Mouse (Mus musculus): ENCODE measurements around the gene Tmem138.
"Not testable (repeated sequence)": the region's sequence is repeated elsewhere in the genome, so short reads cannot be mapped to it uniquely, and the experiment has no call there.

Tmem138 gene

DNA sequence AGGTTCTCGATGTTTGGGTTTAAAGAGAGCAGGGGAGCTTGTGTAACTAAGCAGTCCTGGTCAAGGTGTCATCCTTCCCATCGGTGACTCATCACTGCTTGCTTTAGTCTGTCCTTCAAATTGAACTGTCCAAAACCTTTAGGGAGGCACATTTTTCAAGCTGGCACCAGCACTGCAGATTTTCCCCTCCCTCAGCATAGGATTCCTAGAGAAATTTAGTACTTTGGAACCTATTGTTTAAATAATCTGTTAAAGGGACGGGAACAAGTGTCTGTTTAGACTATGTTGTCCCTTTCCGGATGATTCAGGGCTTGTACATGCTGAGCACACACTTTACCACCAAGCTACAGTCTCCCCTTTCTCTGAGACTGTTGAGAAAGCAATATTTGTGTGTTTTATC lies 11.9 kb downstream of the Tmem138 start:
- DNase-seq, result no peak

GRCm38 (mm10) chr19:10564278-10564677 lies 12.9 kb downstream of the Tmem138 start:
- DNase-seq, result no peak

- no peak for DNase-seq
Measured at GRCm38 (mm10) chr19:10562351-10562750, 14.8 kb downstream of the Tmem138 start.

DNA sequence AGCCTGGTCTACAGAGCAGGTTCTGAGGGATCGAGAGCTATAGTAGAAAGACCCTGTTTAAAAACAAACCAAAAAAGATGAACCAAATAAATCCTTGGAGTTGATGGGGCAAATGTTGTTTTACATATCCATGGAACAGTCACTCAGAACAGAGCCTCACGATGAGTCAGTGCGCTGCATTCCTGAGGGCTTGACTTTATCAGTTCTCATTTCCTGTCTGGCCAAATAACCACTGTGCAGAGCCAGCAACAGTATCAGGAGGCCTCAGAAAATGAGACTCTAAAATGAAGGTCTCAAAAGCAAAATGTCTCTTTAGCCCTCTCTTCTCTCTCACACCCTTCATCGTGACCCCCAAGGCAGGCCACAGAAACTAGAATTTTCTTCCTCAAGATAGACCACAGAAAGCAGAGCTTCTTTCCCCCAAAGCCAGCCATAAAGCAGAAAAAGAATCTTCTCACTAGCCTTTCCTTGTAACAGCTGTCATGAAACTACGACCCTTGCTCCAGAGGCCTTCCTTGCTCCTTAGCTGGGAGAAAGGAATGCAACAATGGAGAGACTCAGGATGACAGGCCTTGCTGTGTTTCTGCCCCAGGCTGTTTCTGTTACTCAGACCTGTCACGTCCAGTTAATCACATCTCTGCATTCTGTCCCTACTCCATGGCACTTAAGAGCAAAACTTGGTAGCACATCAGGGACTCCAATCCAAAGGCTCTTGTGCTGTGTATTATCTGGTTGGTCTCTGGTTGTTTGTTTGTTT lies 15.4 kb downstream of the Tmem138 start:
- peak; percentile 57 for DNase-seq

DNA sequence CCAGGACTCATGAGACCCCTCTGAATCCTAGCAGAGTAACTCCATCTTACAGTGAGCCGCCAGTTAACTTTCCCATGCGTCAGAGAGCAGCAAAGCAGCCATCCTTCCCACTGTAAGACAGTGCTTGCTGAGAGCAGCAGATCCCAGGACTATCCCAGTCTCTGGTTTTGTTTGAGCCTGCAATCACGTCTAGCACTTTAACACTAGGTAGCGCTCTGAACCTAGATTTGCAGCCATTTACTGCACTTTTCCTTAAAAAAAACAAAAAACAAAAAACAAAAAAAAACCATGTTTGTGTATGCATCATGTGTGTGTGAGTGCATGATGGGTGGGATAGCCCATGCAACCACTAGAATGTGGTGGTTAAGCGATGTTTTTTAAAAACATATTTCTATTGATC lies 17.1 kb downstream of the Tmem138 start:
- DNase-seq, result peak; percentile 42

GRCm38 (mm10) chr19:10557837-10558375 lies 19.3 kb downstream of the Tmem138 start:
- DNase-seq, result not testable (repeated sequence)

GRCm38 (mm10) chr19:10557430-10557829 lies 19.7 kb downstream of the Tmem138 start:
- DNase-seq, result no peak

DNA sequence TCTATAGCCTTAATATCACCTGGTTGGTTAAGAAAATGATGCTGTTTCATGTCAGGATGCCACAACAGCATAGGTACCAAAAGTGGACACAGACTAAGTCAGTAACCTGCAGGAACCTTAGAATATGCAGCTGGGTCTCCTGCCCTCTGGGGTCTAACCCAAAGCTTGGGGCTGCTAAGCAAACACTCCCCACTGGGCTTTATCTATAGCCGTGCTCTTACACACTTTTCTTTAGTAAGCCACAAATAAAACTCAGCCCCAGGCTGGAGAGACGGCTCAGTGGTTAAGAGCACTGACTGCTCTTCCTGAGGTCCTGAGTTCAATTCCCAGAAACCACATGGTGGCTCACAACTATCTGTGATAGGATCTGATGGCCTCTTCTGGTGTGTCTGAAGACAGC lies 20.2 kb downstream of the Tmem138 start:
- DNase-seq, result no peak

- DNase-seq, result peak; percentile 88
Measured at GRCm38 (mm10) chr19:10555624-10556510, 21.3 kb downstream of the Tmem138 start, which contains the start of gene Tmem216. Gene Tmem216, minus strand, starts transcription at chr19:10556238.

GRCm38 (mm10) chr19:10539454-10539853 lies 37.7 kb downstream of the Tmem138 start:
- no peak for DNase-seq

DNA sequence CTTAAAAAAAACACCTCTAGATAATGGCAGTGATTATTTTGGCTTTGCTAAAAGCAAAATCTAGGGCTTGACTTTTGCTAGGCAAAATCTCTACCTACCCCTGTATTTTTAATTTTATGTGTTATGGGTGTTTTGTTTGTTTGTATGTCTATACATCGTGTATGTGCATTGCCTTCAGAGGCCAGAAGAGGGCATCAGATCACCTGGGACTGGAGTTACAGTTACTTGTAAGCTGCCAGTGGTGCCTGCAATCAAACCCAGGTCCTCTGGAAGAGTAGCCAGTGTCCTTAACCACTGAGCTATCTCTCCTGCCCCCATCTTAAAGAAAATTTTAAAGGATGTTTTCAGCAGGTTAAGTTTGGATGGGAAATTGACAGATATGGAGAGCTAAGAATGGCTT lies 47.1 kb downstream of the Tmem138 start:
- DNase-seq, result no peak

GRCm38 (mm10) chr19:10525910-10526309 lies 51.3 kb downstream of the Tmem138 start, which contains the start of gene Sdhaf2:
Gene Sdhaf2, minus strand, starts transcription at chr19:10526142.
- DNase-seq, result peak; percentile 63

DNA sequence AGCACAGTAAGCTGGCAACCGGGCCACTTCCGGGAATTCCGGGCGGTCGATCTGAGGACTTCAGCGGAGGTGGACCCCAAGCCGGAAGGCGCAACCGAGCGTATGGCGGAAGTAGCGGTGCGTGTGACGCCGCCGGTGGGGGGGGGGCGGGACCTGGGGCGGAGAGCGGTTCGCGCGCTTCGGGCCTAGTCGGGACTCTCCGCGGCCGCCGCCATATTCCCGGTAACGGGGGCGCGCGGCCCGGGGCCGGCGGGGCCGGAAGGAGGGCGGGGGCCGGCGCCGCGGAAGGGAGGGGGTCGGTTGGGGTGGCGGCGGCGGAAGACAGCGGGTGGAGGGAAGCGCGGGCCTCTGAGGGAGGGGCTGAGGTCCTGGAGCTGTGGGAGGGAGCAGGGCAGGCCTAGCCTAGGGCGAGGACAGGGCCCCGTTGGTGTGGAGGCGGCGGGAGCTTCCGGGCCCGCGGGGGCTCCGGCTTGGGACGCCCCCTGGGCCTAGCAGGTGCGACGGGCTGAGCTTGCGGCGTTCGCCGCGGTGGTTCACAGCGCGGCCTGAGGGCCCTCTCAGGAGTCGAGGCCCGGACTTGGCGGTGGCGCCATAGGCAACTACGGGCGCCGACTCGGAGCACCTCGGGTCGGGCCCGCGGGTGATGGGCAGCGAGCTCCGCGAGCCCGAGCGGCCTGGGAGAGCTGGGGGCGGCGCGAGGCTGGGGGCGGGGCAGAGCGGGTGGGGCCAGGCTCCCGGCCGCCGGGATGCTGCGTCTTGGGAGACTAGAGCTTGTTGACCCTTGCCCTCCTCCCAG lies 51.9 kb downstream of the Tmem138 start, which contains the start of gene Cpsf7:
Gene Cpsf7 (plus strand): TSS at position 161 of the 796 bp plus-strand sequence.
- peak; percentile 94 for DNase-seq

GRCm38 (mm10) chr19:10524784-10525105 lies 52.4 kb downstream of the Tmem138 start:
- DNase-seq, result no peak

GRCm38 (mm10) chr19:10523483-10524080 lies 53.6 kb downstream of the Tmem138 start:
- no peak for DNase-seq

DNA sequence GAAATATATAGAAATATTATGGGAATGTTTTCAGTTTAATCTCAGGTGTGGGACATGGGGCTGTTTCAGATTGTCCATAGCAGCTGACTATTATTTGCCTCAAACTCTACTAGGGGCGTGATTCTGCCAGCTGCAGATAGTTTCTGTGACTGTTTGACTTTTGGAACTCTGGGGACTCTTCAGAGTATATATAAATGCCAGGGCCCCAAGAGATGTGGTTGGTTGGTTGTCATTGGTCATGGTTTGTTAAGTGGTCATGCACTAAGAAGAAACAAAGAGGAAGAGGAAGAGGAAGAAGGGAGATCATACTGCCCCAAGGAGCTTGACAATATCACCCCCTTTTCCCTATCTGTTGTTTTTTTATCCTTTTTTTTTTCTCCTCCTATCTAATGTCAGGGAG lies 55.2 kb downstream of the Tmem138 start:
- DNase-seq, result no peak

Data from lung, postnatal 10 days (tissue).